Mouse (Mus musculus) hindbrain, embryonic 14.5 days (tissue): ENCODE data around the gene Klk4. TPM values are rescaled to one million over a fixed set of nuclear protein-coding genes. Genes with fewer than 3 reads are reported as not detected.

Source experiments
- ATAC-seq: fragments of 200-750 bp; cut with Nextera tagmentation; 2 replicates; pipeline ENCODE4 v1.8.0; 2017; ENCODE audit warnings: moderate number of reproducible peaks, mild to moderate bottlenecking, moderate TSS enrichment, moderate library complexity; ENCODE audit not compliant: low FRiP score
- DNase-seq: peaks from one replicate; pipeline ENCODE4 v3.0.0-alpha.2; 2015; ENCODE audit warnings: low spot score
- H3K27ac ChIP-seq: fragments of 300-500 bp; sonication (generic); 2 replicates; pipeline ENCODE4 v1.5.1; 2014; ENCODE audit warnings: mild to moderate bottlenecking, moderate library complexity
- H3K27me3 ChIP-seq: fragments of 300-500 bp; sonication (generic); 2 replicates; pipeline ENCODE4 v1.6.1; 2014; ENCODE audit warnings: mild to moderate bottlenecking, low read length, mixed read lengths; ENCODE audit not compliant: control insufficient read depth, insufficient read depth
- H3K36me3 ChIP-seq: fragments of 300-500 bp; sonication (generic); replicated peaks from 2 replicates; pipeline ENCODE4 v1.6.1; 2014; ENCODE audit not compliant: control insufficient read depth, insufficient read depth
- H3K4me1 ChIP-seq: fragments of 300-500 bp; sonication (generic); replicated peaks from 2 replicates; pipeline ENCODE4 v1.6.1; 2014; ENCODE audit warnings: antibody characterized with exemption, low read length, mixed read lengths; ENCODE audit not compliant: control insufficient read depth, insufficient read depth
- H3K4me2 ChIP-seq: fragments of 300-500 bp; sonication (generic); replicated peaks from 2 replicates; pipeline ENCODE4 v1.6.1; 2014; ENCODE audit warnings: mild to moderate bottlenecking, moderate library complexity
- H3K4me3 ChIP-seq: fragments of 300-500 bp; sonication (generic); replicated peaks from 2 replicates; pipeline ENCODE4 v1.5.1; 2014; ENCODE audit warnings: mild to moderate bottlenecking, low read length
- H3K9ac ChIP-seq: fragments of 300-500 bp; sonication (generic); 2 replicates; pipeline ENCODE4 v1.6.1; 2014
- H3K9me3 ChIP-seq: fragments of 300-500 bp; sonication (generic); 2 replicates; pipeline ENCODE4 v1.6.1; 2016; ENCODE audit warnings: low read length; ENCODE audit not compliant: control insufficient read depth
- WGBS: fragments of 180-500 bp; shearing (Covaris S2); extraction: QIAGEN DNeasy Blood & Tissue Kit; methylation state at CpG from one replicate; pipeline ENCODE4 v1.1.7; 2014; 5-methylcytosine and 5-hydroxymethylcytosine counted together
- polyA plus RNA-seq: library from polyadenylated mRNA; unstranded; fragments of >200 nt; fragmentation: Nextera tagmentation; extraction: Ambion mirVana; gene quantifications from 2 replicates; pipeline ENCODE4 v1.2.1, GENCODE M21; 2014

The Klk4 gene
- polyA plus RNA-seq = 3.0 and 4.5 TPM in 2 replicates

- no peak for DNase-seq
- Histone ChIP-seq H3K36me3 (no peaks in the 10 kb centered on the region), H3K27ac (no peak within 1 kb of the TSS), H3K4me3 (no peak within 1 kb of the TSS), H3K9ac (no peak within 1 kb of the TSS), H3K4me2 (no peak within 1 kb of the TSS), H3K27me3 (peaks cover 8% of the 10 kb centered on the region; the same call in 1 of the 2 replicates), H3K9me3 (no peaks in the 10 kb centered on the region), H3K4me1 (no peaks in the 10 kb centered on the region; the same call in 1 of the 2 replicates)
- 10% methylated on average over 3 of the region's 3 CpGs for WGBS
- no peak for ATAC-seq
Measured at GRCm38 (mm10) chr7:43880912-43881311, at the start of gene Klk4. Gene Klk4 (plus strand): TSS chr7:43881160.

- Histone ChIP-seq H3K9ac (no peak within 1 kb of the TSS), H3K36me3 (no peaks in the 10 kb centered on the region), H3K9me3 (no peaks in the 10 kb centered on the region), H3K27ac (no peak within 1 kb of the TSS), H3K4me3 (no peak within 1 kb of the TSS), H3K4me2 (no peak within 1 kb of the TSS), H3K4me1 (no peaks in the 10 kb centered on the region), H3K27me3 (no peaks in the 10 kb centered on the region)
- no peak for ATAC-seq
- 70% methylated on average over 3 of the region's 3 CpGs for WGBS
- DNase-seq = no peak
Measured at GRCm38 (mm10) chr7:43841701-43842100, 39.3 kb upstream of the Klk4 start, which contains the start of gene Klk5. Gene Klk5 (plus strand): TSS chr7:43841971.

- H3K36me3 ChIP-seq = no peaks in the 10 kb centered on the region
- no peak overlapping the region for H3K4me2 ChIP-seq
- H3K9me3 ChIP-seq = no peaks in the 10 kb centered on the region
- H3K27me3 ChIP-seq = no peaks in the 10 kb centered on the region
- no peak for DNase-seq
- WGBS = 88% methylated on average over 4 of the region's 4 CpGs
- H3K27ac ChIP-seq = no peak overlapping the region
- H3K4me3 ChIP-seq = no peak overlapping the region
- H3K9ac ChIP-seq = no peak overlapping the region
- H3K4me1 ChIP-seq = no peaks in the 10 kb centered on the region
- ATAC-seq = no peak
Measured at GRCm38 (mm10) chr7:43843801-43844200, 37.2 kb upstream of the Klk4 start.

- Histone ChIP-seq H3K4me2 (no peak overlapping the region), H3K4me1 (no peaks in the 10 kb centered on the region), H3K27ac (no peak overlapping the region), H3K36me3 (no peaks in the 10 kb centered on the region), H3K9me3 (no peaks in the 10 kb centered on the region), H3K9ac (no peak overlapping the region), H3K4me3 (no peak overlapping the region), H3K27me3 (no peaks in the 10 kb centered on the region)
- 87% methylated on average over 6 of the region's 6 CpGs for WGBS
- DNase-seq (no peak), ATAC-seq (no peak)
Measured at GRCm38 (mm10) chr7:43851616-43852015, 29.3 kb upstream of the Klk4 start.

- no peaks in the 10 kb centered on the region for H3K4me1 ChIP-seq
- 83% methylated on average over 9 of the region's 9 CpGs for WGBS
- H3K4me3 ChIP-seq = no peak overlapping the region
- H3K4me2 ChIP-seq = no peak overlapping the region
- no peaks in the 10 kb centered on the region for H3K9me3 ChIP-seq
- ATAC-seq (no peak), DNase-seq (no peak)
- H3K27me3 ChIP-seq = no peaks in the 10 kb centered on the region
- H3K27ac ChIP-seq = no peak overlapping the region
- H3K36me3 ChIP-seq = no peaks in the 10 kb centered on the region
- H3K9ac ChIP-seq = no peak overlapping the region
Measured at GRCm38 (mm10) chr7:43854642-43855380, 26.1 kb upstream of the Klk4 start.

- no peaks in the 10 kb centered on the region for H3K9me3 ChIP-seq
- no peaks in the 10 kb centered on the region; the same call in 1 of the 2 replicates for H3K4me1 ChIP-seq
- WGBS = 90% methylated on average over 3 of the region's 3 CpGs
Measured at GRCm38 (mm10) chr7:43855709-43856108, 25.3 kb upstream of the Klk4 start.

GRCm38 (mm10) chr7:43856307-43856706, 24.7 kb upstream of the Klk4 start:
- H3K27me3 ChIP-seq = no peaks in the 10 kb centered on the region
- no peaks in the 10 kb centered on the region for H3K36me3 ChIP-seq
- H3K9ac ChIP-seq = no peak overlapping the region
- no peaks in the 10 kb centered on the region for H3K9me3 ChIP-seq
- no peak for ATAC-seq
- no peak overlapping the region for H3K4me3 ChIP-seq
- H3K4me1 ChIP-seq = no peaks in the 10 kb centered on the region; the same call in 1 of the 2 replicates
- no peak overlapping the region for H3K27ac ChIP-seq
- 86% methylated on average over 7 of the region's 7 CpGs for WGBS
- DNase-seq = no peak
- no peak overlapping the region for H3K4me2 ChIP-seq

More at GRCm38 (mm10) chr7:43855709-43856108, 25.3 kb upstream of the Klk4 start:
- Histone ChIP-seq H3K9ac (no peak overlapping the region), H3K36me3 (no peaks in the 10 kb centered on the region), H3K27ac (no peak overlapping the region), H3K4me3 (no peak overlapping the region), H3K27me3 (no peaks in the 10 kb centered on the region), H3K4me2 (no peak overlapping the region)
- DNase-seq (no peak), ATAC-seq (no peak)

- WGBS = 95% methylated on average over 12 of the region's 12 CpGs
Measured at GRCm38 (mm10) chr7:43857501-43857900, 23.5 kb upstream of the Klk4 start.

GRCm38 (mm10) chr7:43860411-43860810, 20.5 kb upstream of the Klk4 start:
- no peak for DNase-seq
- Histone ChIP-seq H3K9ac (no peak overlapping the region), H3K27ac (no peak overlapping the region), H3K36me3 (no peaks in the 10 kb centered on the region), H3K4me1 (no peaks in the 10 kb centered on the region; the same call in 1 of the 2 replicates), H3K9me3 (no peaks in the 10 kb centered on the region), H3K4me2 (no peak overlapping the region; the same call in 1 of the 2 replicates), H3K4me3 (no peak overlapping the region), H3K27me3 (no peaks in the 10 kb centered on the region)
- no peak for ATAC-seq
- WGBS = 44% methylated on average over 8 of the region's 8 CpGs

More at GRCm38 (mm10) chr7:43857501-43857900, 23.5 kb upstream of the Klk4 start:
- Histone ChIP-seq H3K9ac (no peak overlapping the region), H3K4me3 (no peak overlapping the region), H3K4me2 (no peak overlapping the region), H3K9me3 (no peaks in the 10 kb centered on the region), H3K27me3 (no peaks in the 10 kb centered on the region), H3K4me1 (no peaks in the 10 kb centered on the region; the same call in 1 of the 2 replicates), H3K27ac (no peak overlapping the region), H3K36me3 (no peaks in the 10 kb centered on the region)
- DNase-seq = no peak
- ATAC-seq = no peak
